Mouse (Mus musculus) thymus, adult 2 months (tissue): ENCODE results near the gene Slc43a2.

Experiments used
- CTCF ChIP-seq: fragments of 200-500 bp; IDR thresholded peaks from 2 replicates; pipeline ENCODE4 v1.5.1; 2012; ENCODE audit warnings: mild to moderate bottlenecking, control low read depth, low read length, moderate library complexity, borderline replicate concordance; ENCODE audit not compliant: control insufficient read depth, poor library complexity, insufficient read depth; ENCODE audit errors: extremely low read depth
- POLR2A ChIP-seq: fragments of 200-500 bp; IDR thresholded peaks from 2 replicates; pipeline ENCODE4 v1.6.1; 2012; ENCODE audit warnings: mild to moderate bottlenecking, low read length, control low read depth, moderate library complexity; ENCODE audit not compliant: control insufficient read depth, poor library complexity, insufficient read depth; ENCODE audit errors: extremely low read depth

DNA sequence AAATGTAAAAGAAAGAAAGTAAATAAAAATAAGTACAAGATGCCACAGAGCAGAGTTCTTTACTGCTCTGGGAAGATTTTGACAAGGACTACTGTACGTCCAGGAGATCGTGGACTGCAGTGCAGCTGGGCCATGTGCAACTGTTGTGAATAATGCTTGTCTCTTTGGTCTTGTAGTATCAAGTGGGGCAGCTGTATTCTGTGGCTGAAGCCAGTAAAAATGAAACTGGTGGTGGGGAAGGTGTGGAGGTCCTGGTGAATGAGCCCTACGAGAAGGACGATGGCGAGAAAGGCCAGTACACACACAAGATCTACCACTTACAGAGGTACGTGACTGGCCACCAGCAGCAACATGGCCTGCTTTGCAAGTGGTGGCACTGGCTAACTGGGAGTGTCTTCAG lies 66.5 kb downstream of the Slc43a2 start:
- no peak for TF ChIP-seq CTCF
- no peak for TF ChIP-seq POLR2A
